Mouse (Mus musculus): Measurements from ENCODE around the gene Sdad1.

DNA sequence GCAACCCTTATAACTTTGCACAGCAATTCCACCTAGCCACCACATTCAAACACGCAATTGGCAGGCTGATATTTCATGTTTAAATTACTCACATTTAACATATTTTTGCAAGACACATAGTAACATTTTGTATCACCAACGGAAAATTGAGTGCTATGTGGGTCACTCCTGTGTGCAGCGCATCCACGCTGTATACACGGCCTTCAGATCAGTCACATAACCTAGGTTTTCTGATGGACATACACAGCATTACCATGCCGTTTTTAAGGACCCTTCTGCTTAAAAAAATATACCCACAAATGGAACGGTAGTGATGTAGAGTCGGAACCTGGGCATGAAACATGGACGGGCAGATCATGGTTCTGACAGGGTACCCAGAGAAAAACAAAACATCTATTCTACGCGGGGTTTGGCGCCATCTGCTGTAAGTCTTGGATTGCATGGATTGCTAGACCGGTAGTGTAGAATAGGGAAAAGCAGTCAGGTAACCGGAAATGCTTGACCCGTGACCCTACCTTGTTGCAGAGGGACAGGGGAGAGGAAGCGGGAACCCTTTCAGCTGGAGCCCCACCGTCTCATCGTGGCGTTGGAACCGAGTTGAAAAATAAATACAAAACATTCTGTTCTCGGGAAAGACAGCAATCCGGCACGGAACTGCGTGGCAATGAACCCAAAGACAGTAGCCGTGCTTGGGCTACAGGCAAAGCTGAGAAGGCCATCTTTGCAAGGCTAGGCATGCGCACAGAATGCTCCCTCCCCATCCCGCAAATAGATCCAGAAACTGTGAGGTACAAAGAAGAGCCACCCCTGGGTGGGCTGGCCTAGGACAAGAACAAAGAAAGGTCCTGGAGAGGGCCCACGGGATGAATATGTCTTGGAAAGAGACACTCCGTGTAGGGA, 70.7 kb downstream of the Sdad1 start:
- TF ChIP-seq POLR2A (IDR thresholded peaks at IDR 0.05; ENCODE audit: borderline replicate concordance, low read depth, low read length) (no peak), CTCF (IDR thresholded peaks at IDR 0.05; ENCODE audit: low read depth, low read length) (peak; percentile 23; the same call in 1 of the 2 replicates)

All from bone marrow macrophage, adult 2 months (primary cell).